Mouse (Mus musculus): ENCODE results near the gene Styx.

DNA sequence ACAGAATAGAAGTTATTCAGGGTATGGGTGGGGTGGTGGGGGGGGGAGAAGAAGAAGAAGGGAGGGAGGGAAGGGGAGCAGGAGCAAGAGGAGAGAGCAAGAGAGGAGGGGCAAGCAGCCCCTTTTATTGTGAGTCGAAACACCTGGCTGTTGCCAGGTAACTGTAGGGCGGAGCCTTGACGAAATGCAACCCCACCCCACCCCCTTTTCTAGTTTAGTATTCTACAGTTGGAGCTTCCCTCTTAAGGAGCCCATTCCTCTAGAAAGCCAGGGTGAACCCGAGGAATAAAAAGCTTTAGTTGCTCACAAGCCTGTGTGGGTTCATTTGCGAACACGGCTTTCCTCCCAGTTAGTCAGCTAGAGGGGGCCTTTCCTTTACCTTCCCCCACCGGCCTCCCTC lies 94.0 kb downstream of the Styx start:
- no peak for TF ChIP-seq CTCF (conservative IDR thresholded peaks at IDR 0.05; ENCODE audit: low read length)
- TF ChIP-seq NANOG (IDR thresholded peaks at IDR 0.05; ENCODE audit: borderline replicate concordance, low read length), result no peak
- TF ChIP-seq POU5F1 (IDR thresholded peaks at IDR 0.05; ENCODE audit: borderline replicate concordance, low read length), result no peak

Data from E14TG2a.4 (cell line).